Mouse (Mus musculus) heart, embryonic 14.5 days (tissue): Measurements from ENCODE around the gene Def6. TPM values are rescaled to one million over a fixed set of nuclear protein-coding genes. Genes with fewer than 3 reads are reported as not detected.

Experiments used
- ATAC-seq: fragments of 200-750 bp; cut with Nextera tagmentation; 2 replicates; pipeline ENCODE4 v1.8.0; 2017; ENCODE audit warnings: low read depth, moderate TSS enrichment; ENCODE audit not compliant: insufficient number of reproducible peaks, insufficient read depth, low FRiP score
- H3K27ac ChIP-seq, 2 experiments: fragments of 200-500 bp in 1 of 2; fragments of 300-500 bp in 1 of 2; sonication (generic) in 1 of 2; replicated peaks in 1 of 2; 2 replicates each; pipeline ENCODE4 v1.5.1; 2012 to 2014; ENCODE audit warnings: low read depth in 2 of 2, low read length in 2 of 2, control low read depth in 1 of 2, mild to moderate bottlenecking in 1 of 2, mixed read lengths in 1 of 2; ENCODE audit not compliant: control insufficient read depth in 1 of 2, insufficient read depth in 1 of 2
- H3K27me3 ChIP-seq: fragments of 300-500 bp; sonication (generic); 2 replicates; pipeline ENCODE4 v1.6.1; 2014; ENCODE audit warnings: mild to moderate bottlenecking, low read length, control low read depth; ENCODE audit not compliant: control insufficient read depth, insufficient read depth
- H3K36me3 ChIP-seq: fragments of 300-500 bp; sonication (generic); 2 replicates; pipeline ENCODE4 v1.6.1; 2014; ENCODE audit warnings: mild to moderate bottlenecking, control low read depth, low read length, mixed read lengths; ENCODE audit not compliant: control insufficient read depth, insufficient read depth
- H3K4me1 ChIP-seq, 2 experiments: fragments of 200-500 bp in 1 of 2; fragments of 300-500 bp in 1 of 2; sonication (generic) in 1 of 2; 2 replicates each; pipeline ENCODE4 v1.6.1; 2012 to 2014; ENCODE audit warnings: low read length in 2 of 2, control low read depth in 1 of 2, mixed read lengths in 1 of 2; ENCODE audit not compliant: control insufficient read depth in 2 of 2, insufficient read depth in 2 of 2
- H3K4me2 ChIP-seq: fragments of 300-500 bp; sonication (generic); 2 replicates; pipeline ENCODE4 v1.6.1; 2014; ENCODE audit warnings: mild to moderate bottlenecking, low read length
- H3K4me3 ChIP-seq, 2 experiments: fragments of 200-500 bp in 1 of 2; fragments of 300-500 bp in 1 of 2; sonication (generic) in 1 of 2; 2 replicates each; pipeline ENCODE4 v1.5.1; 2012 to 2014; ENCODE audit warnings: low read length in 2 of 2, mild to moderate bottlenecking in 2 of 2, control low read depth in 1 of 2, low read depth in 1 of 2, moderate library complexity in 1 of 2; ENCODE audit not compliant: control insufficient read depth in 1 of 2, insufficient read depth in 1 of 2
- H3K9ac ChIP-seq: fragments of 300-500 bp; sonication (generic); 2 replicates; pipeline ENCODE4 v1.6.1; 2014; ENCODE audit warnings: mild to moderate bottlenecking, low read length
- H3K9me3 ChIP-seq: fragments of 300-500 bp; sonication (generic); 2 replicates; pipeline ENCODE4 v1.6.1; 2016; ENCODE audit warnings: low read length, control low read depth; ENCODE audit not compliant: control insufficient read depth
- WGBS: fragments of 180-500 bp; shearing (Covaris S2); extraction: QIAGEN DNeasy Blood & Tissue Kit; methylation state at CpG from one replicate; pipeline ENCODE4 v1.1.7; 2014; 5-methylcytosine and 5-hydroxymethylcytosine counted together
- polyA plus RNA-seq: library from polyadenylated mRNA; unstranded; fragments of >200 nt; fragmentation: Nextera tagmentation; extraction: Ambion mirVana; gene quantifications from 2 replicates; pipeline ENCODE4 v1.2.1, GENCODE M21; 2014

The Def6 gene
- 1.5 and 1.9 TPM in 2 replicates for polyA plus RNA-seq

DNA sequence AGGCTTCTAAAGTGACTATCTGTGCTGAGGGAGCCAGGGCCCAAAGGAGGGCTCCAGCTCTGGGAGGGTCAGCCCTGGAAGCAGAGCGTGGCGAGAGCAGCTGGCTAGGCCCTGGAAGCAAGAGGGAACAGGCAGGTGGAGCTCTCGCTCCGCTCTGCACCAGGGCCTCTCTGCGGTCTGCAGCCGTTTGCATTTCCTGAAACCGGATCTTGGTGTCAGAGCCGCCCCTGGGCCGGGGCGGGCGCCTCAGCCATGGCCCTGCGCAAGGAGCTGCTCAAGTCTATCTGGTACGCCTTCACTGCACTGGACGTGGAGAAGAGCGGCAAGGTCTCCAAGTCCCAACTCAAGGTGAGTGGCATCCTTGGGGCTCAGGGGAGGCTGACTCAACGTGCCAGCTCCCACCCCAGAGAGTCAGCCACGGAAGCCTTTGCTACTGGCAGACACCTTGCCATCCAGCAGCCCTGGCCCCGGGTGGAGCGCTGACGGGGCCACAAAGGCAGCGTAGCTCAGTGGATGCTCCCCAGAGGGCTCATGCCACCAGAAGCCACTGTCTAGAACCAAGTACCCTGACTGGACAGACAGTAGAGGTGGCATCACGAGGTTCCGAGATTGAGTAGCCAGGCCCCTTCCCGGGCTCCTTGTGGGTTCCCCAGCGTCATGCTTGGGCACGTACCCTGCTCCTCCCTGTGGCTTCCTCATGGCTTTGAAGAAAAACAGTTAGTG, at the start of gene Def6:
TSS of gene Def6 (plus strand) at position 188 of the 723 bp plus-strand sequence.
- H3K27ac ChIP-seq: peak within 1 kb of the TSS; percentile 47 to 51
- peaks cover 12 to 16% of the 10 kb centered on the region in 2 experiments for H3K4me1 ChIP-seq
- peak; percentile 75 for ATAC-seq
- H3K9me3 ChIP-seq: no peaks in the 10 kb centered on the region
- peak within 1 kb of the TSS; percentile 17 to 33 for H3K4me3 ChIP-seq
- H3K4me2 ChIP-seq: peak within 1 kb of the TSS; percentile 69
- H3K36me3 ChIP-seq: peaks cover 21% of the 10 kb centered on the region
- WGBS: 18% methylated on average over 26 of the region's 26 CpGs
- H3K27me3 ChIP-seq: no peaks in the 10 kb centered on the region
- H3K9ac ChIP-seq: peak within 1 kb of the TSS; percentile 72

DNA sequence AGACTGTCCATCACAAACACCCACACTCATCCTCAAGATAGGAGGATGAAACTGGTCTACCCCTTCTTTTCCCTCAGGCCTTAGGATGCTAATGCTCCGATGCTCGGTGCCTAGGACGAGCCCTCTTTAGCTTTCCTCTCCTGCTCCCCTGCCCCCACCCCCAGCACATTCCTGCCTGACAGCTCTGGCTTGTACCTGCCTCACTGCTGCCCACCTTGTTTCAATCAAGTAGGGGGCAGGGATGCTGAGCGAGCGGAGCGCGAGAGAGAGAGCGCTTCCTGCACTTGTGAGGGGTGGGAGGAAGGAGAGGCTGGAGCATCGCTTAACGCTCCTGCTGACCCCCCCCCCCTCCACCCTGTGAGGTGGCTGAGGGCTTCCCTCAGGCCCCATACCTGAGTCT, 47.2 kb upstream of the Def6 start:
- Histone ChIP-seq H3K9me3 (no peaks in the 10 kb centered on the region), H3K4me2 (no peak overlapping the region), H3K27ac (no peak overlapping the region), H3K4me1 (peaks cover 14 to 22% of the 10 kb centered on the region in 2 experiments), H3K27me3 (peaks cover 60% of the 10 kb centered on the region), H3K9ac (no peak overlapping the region; the same call in 1 of the 2 replicates), H3K4me3 (no peak overlapping the region), H3K36me3 (no peaks in the 10 kb centered on the region)
- ATAC-seq: no peak
- 16% methylated on average over 9 of the region's 10 CpGs for WGBS

DNA sequence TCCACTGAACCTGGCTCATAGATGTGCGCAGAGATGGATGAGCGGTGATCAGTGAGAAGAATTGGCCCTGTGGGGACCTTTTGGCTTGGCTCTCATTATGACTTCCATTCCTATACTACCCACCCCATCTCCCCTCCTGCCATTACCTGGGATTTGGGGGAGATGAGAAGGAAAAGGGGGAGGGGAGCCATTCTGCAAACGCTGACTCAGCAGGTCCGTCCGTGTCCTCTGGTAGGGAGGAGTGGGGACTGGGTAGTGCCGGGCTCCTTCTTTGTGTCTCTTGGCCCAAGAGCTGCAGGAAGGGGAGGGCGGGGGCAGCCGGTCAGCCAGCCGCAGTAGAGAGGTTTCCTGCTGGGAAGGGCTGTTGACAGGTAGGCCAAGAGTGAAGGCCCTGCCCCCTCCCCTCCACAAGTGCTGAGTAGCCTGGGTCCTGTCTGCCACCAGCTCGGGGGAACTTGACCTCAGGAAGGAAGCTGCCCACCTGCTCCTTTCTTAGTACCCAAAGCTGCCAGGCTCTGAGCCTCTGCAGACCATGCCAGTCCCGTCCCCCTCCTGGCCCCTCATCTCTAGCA, 46.2 kb upstream of the Def6 start:
- Histone ChIP-seq H3K9ac (0 out of 2 replicates have a peak overlapping the region, but pooled peaks have one; percentile 1), H3K4me3 (no peak overlapping the region), H3K4me2 (peak overlapping the region; percentile 26), H3K36me3 (no peaks in the 10 kb centered on the region), H3K27ac (no peak overlapping the region), H3K27me3 (peaks cover 63% of the 10 kb centered on the region), H3K4me1 (peaks cover 14 to 22% of the 10 kb centered on the region in 2 experiments), H3K9me3 (no peaks in the 10 kb centered on the region)
- ATAC-seq: peak; percentile 19; the same call in 1 of the 2 replicates
- 9% methylated on average over 11 of the region's 11 CpGs for WGBS

DNA sequence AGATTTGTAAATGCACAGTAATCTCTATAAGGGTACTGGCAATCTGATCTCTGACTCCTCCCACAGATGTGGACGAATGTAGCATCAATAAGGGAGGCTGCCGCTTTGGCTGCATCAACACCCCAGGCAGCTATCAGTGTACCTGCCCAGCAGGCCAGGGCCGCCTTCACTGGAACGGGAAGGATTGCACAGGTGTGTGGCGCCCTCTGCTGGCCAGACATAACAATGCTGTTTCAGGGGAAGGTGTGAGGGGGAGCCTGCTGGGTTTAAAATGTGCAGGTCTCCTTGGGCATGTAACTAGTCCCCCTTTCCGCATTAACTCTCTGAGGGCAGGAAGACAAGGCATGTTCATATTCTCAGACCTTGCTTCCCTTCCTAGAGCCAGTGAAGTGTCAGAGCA, 43.9 kb upstream of the Def6 start:
- 17% methylated on average over 6 of the region's 6 CpGs for WGBS
- Histone ChIP-seq H3K27me3 (peaks cover 48% of the 10 kb centered on the region), H3K9me3 (no peaks in the 10 kb centered on the region), H3K4me1 (peaks cover 14 to 22% of the 10 kb centered on the region in 2 experiments), H3K9ac (no peak overlapping the region), H3K4me3 (no peak overlapping the region), H3K36me3 (no peaks in the 10 kb centered on the region), H3K27ac (no peak overlapping the region), H3K4me2 (no peak overlapping the region)
- no peak for ATAC-seq

DNA sequence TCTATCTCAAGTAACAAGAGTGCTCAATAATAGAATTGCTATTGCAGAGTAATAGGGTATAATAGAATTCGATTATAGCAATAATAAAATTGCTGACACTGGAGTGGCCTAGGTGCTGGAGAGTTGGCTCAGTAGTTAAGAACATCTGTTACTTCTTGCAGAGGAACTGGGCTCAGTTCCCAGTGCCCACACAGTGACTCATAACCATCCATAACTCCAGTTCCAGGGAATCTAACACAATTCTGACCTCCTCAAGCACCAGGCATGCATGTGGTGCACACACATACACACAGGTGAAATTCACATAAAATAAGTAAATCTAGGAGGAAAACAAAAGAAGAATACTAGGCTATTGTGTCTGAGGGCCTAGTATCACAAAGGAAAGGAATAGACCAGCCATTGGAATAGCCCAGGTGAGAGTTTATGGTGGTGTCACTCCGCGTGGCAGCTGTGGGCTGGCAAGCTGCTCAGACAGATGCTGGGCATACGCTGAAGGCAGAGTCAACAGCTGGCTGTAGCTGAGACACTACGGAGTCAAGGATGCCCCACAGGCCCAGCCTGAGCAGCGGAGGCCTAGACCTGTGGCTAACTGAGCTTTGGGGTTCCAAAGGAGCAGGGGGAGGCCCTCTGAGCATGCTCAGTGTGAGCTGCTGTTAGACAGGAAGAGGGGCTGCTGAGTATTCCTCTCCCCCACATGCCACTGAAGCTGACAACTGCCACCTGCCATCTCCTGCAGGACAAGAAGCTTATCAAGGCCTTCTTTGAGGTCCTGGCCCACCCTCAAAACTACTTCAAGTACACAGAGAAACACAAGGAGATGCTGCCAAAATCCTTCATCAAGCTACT, 36.9 kb upstream of the Def6 start:
- no peaks in the 10 kb centered on the region for H3K27me3 ChIP-seq
- no peak overlapping the region for H3K4me3 ChIP-seq
- WGBS: 85% methylated on average over 6 of the region's 6 CpGs
- no peak overlapping the region for H3K27ac ChIP-seq
- H3K9me3 ChIP-seq: no peaks in the 10 kb centered on the region
- no peaks in the 10 kb centered on the region for H3K36me3 ChIP-seq
- no peak for ATAC-seq
- H3K4me2 ChIP-seq: no peak overlapping the region
- H3K4me1 ChIP-seq: peaks cover 17 to 21% of the 10 kb centered on the region in 2 experiments; a peak in 3 of 4 replicates
- H3K9ac ChIP-seq: no peak overlapping the region

DNA sequence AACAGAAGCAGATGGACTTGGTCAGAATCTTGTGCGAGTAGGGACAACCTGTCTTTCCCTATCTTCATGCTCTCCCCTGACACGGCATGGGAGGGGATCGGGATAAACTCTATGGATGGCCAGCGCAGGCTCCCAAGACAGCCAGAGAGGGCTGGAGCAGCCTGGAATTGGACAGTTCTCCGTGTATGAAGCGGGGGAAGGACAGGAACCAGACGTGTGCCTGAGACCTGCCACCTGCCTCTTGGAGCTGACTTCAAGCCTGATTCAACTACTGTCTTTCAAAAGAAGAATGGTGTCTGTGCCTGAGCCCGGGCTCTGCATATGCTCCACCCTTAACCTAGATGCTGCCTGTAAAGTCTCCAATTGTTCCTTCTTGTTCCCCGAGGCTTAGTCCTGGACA, 34.9 kb upstream of the Def6 start:
- no peak for ATAC-seq
- no peak overlapping the region for H3K9ac ChIP-seq
- no peaks in the 10 kb centered on the region for H3K9me3 ChIP-seq
- H3K36me3 ChIP-seq: no peaks in the 10 kb centered on the region
- H3K4me2 ChIP-seq: peak overlapping the region; percentile 9; the same call in 1 of the 2 replicates
- no peak overlapping the region for H3K27ac ChIP-seq
- H3K27me3 ChIP-seq: no peaks in the 10 kb centered on the region
- no peak overlapping the region for H3K4me3 ChIP-seq
- H3K4me1 ChIP-seq: peaks cover 22 to 28% of the 10 kb centered on the region in 2 experiments; a peak in 3 of 4 replicates
- WGBS: 32% methylated on average over 9 of the region's 9 CpGs

DNA sequence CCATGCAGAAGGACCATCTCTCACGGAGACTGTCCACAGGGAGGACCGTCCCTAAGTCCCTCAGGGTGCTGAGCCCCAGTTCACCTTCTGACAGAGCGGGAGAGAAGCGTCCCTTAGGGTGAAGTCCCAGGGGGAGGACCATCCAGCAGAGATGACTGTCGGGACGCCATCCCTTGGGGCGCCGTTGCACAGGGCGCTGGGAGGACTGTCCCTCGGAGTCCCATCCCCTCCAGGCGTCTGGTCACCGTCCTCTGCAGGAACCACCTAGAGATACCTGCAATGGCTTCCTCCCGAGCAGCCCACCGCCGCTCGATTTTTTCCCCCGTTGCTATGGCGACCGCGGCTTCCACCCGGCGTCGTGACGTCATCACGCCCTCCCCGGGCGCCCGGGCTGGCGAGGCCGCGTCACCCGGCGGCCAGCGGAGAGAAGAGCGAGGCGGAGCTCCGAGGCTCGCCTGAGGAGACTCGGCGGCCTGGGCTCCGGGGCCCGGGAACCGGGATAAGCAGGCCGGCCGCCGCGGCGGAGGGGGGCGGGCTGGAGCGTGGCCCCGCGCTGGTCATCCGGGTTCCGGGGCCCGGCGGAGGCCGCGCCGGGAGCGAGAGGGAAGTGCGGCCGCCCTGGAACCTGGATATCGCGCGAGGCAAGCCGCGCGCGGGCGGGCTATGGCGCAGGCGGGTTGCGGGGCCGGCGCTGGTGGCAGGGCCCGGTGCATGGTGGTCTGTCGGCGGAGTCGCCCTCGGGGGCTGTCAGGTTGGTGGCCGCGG, 30.6 kb upstream of the Def6 start, which contains the start of gene Zfp523:
TSS of gene Zfp523 (plus strand) at position 355 of the 765 bp plus-strand sequence.
- peaks cover 50 to 61% of the 10 kb centered on the region in 2 experiments for H3K4me1 ChIP-seq
- H3K27ac ChIP-seq: peak within 1 kb of the TSS; percentile 85 to 92
- H3K4me2 ChIP-seq: peak within 1 kb of the TSS; percentile 93
- peak within 1 kb of the TSS; percentile 81 to 89 for H3K4me3 ChIP-seq
- no peaks in the 10 kb centered on the region for H3K36me3 ChIP-seq
- ATAC-seq: peak; percentile 78
- H3K9ac ChIP-seq: peak within 1 kb of the TSS; percentile 96
- H3K9me3 ChIP-seq: no peaks in the 10 kb centered on the region
- no peaks in the 10 kb centered on the region for H3K27me3 ChIP-seq
- 0% methylated on average over 74 of the region's 82 CpGs for WGBS
